Comparison of ENCODE assay signal across 12 mouse cellular contexts in the genomic region with DNA sequence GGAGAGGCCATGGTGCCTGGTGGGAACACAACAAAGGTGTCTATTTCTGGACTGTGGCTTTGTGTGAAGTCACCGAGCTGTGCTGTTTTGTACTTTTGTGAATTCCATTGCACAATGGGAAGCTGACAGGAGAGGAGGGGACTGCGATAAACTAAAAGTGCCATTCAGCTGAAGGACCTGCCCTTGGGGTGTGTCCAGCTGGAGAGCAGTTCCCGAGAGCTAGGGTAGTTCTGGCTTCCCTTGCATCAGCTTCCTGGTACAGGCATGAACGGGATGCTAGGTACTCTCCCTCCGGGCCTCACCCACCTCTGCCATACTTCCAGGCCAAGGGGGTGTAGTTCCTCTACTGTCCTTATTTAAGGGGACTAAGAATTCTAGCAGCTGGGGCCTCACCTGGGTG.
A peak's percentile ranks its signal among the peaks of the same experiment; 100 is the strongest.
DNase-seq lines count a peak whose midpoint lies in the region; ATAC-seq lines count a peak whose summit lies in the region.
"Had no signal": no experiment of that assay in that cellular context is flagged by ENCODE, and none has a peak within 500 bp of the region (broad histone marks: within the 10 kb centered on the region; RNA-seq: fewer than 3 reads in every experiment).

No protein-coding gene starts in this region.

- H3K4me3 ChIP-seq in heart, embryonic 12.5 days, result no peak overlapping the region
- H3K4me3 ChIP-seq in lung, embryonic 16.5 days (ENCODE audit: low read length), result no peak overlapping the region
- no peak overlapping the region for H3K4me3 ChIP-seq in hindbrain, embryonic 13.5 days
- H3K4me3 ChIP-seq: limb, embryonic 12.5 days; neural tube, embryonic 15.5 days had no signal

- 38% methylated on average over 5 of the region's 5 CpGs for WGBS in heart, embryonic 12.5 days
- WGBS in lung, embryonic 16.5 days, result 40% methylated on average over 5 of the region's 5 CpGs
- 43% methylated on average over 5 of the region's 5 CpGs for WGBS in hindbrain, embryonic 13.5 days

- no peak for DNase-seq in heart, adult 8-10 months (ENCODE audit: low spot score)
- DNase-seq in 3T3-L1 (ENCODE audit: low read depth, low spot score) (peak; percentile 17), adipocyte (ENCODE audit: low spot score) (no peak)
- peak; percentile 14 for DNase-seq in Muller cell, postnatal 12 days (ENCODE audit: inconsistent ontology term)
- DNase-seq: cerebellum, postnatal 25 days had no signal

- H3K9me3 ChIP-seq in heart, embryonic 12.5 days (replicated peaks), result no peaks in the 10 kb centered on the region
- H3K9me3 ChIP-seq in lung, embryonic 16.5 days (ENCODE audit: control insufficient read depth, low read length), result no peaks in the 10 kb centered on the region
- H3K9me3 ChIP-seq in hindbrain, embryonic 13.5 days, result no peaks in the 10 kb centered on the region
- H3K9me3 ChIP-seq: limb, embryonic 12.5 days; neural tube, embryonic 15.5 days had no signal

- H3K36me3 ChIP-seq in heart, embryonic 12.5 days, result no peaks in the 10 kb centered on the region
- H3K36me3 ChIP-seq in lung, embryonic 16.5 days (ENCODE audit: control insufficient read depth, insufficient read depth, low read length), result no peaks in the 10 kb centered on the region
- no peaks in the 10 kb centered on the region for H3K36me3 ChIP-seq in hindbrain, embryonic 13.5 days
- H3K36me3 ChIP-seq: limb, embryonic 12.5 days; neural tube, embryonic 15.5 days had no signal

- no peak overlapping the region for H3K9ac ChIP-seq in heart, embryonic 12.5 days
- no peak overlapping the region for H3K9ac ChIP-seq in lung, embryonic 16.5 days (ENCODE audit: low read length)
- no peak overlapping the region for H3K9ac ChIP-seq in hindbrain, embryonic 13.5 days
- H3K9ac ChIP-seq: limb, embryonic 12.5 days; neural tube, embryonic 15.5 days had no signal

- ATAC-seq in heart, embryonic 12.5 days (ENCODE audit: insufficient number of reproducible peaks, low FRiP score), result peak; percentile 40; the same call in 1 of the 2 replicates
- ATAC-seq in lung, embryonic 16.5 days (ENCODE audit: low read depth), result peak; percentile 92
- no peak for ATAC-seq in megakaryocyte progenitor cell, adult 5-6 weeks (replicated peaks; ENCODE audit: poor library complexity)
- ATAC-seq in hindbrain, embryonic 13.5 days (ENCODE audit: low FRiP score), result no peak

- no peaks in the 10 kb centered on the region for H3K27me3 ChIP-seq in heart, embryonic 12.5 days (replicated peaks)
- no peaks in the 10 kb centered on the region for H3K27me3 ChIP-seq in lung, embryonic 16.5 days (ENCODE audit: control insufficient read depth, insufficient read depth, low read depth, low read length)
- no peaks in the 10 kb centered on the region for H3K27me3 ChIP-seq in hindbrain, embryonic 13.5 days
- H3K27me3 ChIP-seq: limb, embryonic 12.5 days; neural tube, embryonic 15.5 days had no signal

- H3K4me1 ChIP-seq in heart, embryonic 12.5 days (replicated peaks), result peaks cover 8% of the 10 kb centered on the region
- H3K4me1 ChIP-seq in lung, embryonic 16.5 days (replicated peaks; ENCODE audit: control insufficient read depth, insufficient read depth, low read length), result no peaks in the 10 kb centered on the region; the same call in 1 of the 2 replicates
- H3K4me1 ChIP-seq in hindbrain, embryonic 13.5 days (replicated peaks), result no peaks in the 10 kb centered on the region
- H3K4me1 ChIP-seq: neural tube, embryonic 15.5 days had no signal

- 0 out of 2 replicates have a peak overlapping the region, but pooled peaks have one; percentile 7 for H3K4me2 ChIP-seq in heart, embryonic 12.5 days
- H3K4me2 ChIP-seq in lung, embryonic 16.5 days (ENCODE audit: low read depth, low read length), result no peak overlapping the region
- H3K4me2 ChIP-seq in hindbrain, embryonic 13.5 days, result no peak overlapping the region
- H3K4me2 ChIP-seq: limb, embryonic 12.5 days; neural tube, embryonic 15.5 days had no signal

- peak overlapping the region; percentile 37 for H3K27ac ChIP-seq in heart, embryonic 12.5 days (ENCODE audit: poor library complexity, severe bottlenecking)
- no peak overlapping the region for H3K27ac ChIP-seq in lung, embryonic 16.5 days (ENCODE audit: low read length)
- H3K27ac ChIP-seq in hindbrain, embryonic 13.5 days, result no peak overlapping the region
- H3K27ac ChIP-seq: kidney, postnatal 0 days; limb, embryonic 12.5 days; neural tube, embryonic 15.5 days had no signal

Comparison
In these comparisons a context has a peak if more than half of its experiments do, and no peak if none do; other contexts are left out.
1. ATAC-seq: peak in heart, embryonic 12.5 days (single experiment) and lung, embryonic 16.5 days (single experiment); none in megakaryocyte progenitor cell, adult 5-6 weeks (single experiment) and hindbrain, embryonic 13.5 days (single experiment).
2. DNase-seq: peak in 3T3-L1 (single experiment) and Muller cell, postnatal 12 days (single experiment); none in heart, adult 8-10 months (single experiment) and adipocyte (single experiment).